In the genomic region with DNA sequence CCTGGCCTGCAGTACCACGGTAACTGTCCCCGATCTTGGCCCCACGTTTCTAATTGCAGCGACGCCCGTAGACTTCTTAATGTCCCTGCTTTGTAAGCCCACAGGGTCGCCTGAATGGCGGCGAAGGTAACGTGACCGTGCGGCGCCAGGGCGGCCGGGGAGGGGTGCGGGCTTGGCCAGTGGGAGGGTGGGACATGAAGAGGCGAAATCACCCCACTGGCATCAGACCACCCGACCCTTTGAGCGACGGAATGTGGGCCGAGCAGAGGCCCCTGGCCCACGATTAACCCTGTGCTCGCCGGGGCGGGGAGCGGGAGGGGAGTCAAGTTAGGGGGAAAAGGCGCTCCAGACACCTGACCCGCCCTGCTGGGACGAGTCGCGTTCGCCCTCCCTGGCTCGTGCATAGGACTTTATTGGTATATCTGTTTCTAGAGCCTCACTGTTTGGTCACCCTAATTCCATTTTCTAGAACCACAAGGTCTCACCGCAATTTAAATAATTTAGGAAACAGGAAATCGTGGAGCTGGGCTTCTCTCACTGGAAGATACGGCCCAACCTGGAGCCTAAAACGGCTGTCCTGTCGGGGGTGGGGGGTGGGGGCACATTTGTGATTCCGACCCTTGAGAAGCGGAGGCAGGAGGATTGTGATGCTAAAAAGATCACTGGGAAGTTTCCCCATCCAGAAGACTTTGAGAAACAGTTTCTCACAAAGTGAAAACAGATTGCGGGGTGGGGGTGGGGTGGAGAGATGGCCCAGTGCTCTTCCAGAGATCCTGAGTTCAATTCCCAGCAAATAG, we compare ENCODE assay signal across 8 mouse cellular contexts. TPM values are rescaled to one million over a fixed set of nuclear protein-coding genes. Genes with fewer than 3 reads are reported as not detected.
DNase-seq lines count a peak whose midpoint lies in the region; ATAC-seq lines count a peak whose summit lies in the region.

No protein-coding gene starts in this region.

- peak; percentile 93 for ATAC-seq in hindbrain, embryonic 14.5 days (ENCODE audit: low FRiP score)
- ATAC-seq in limb, embryonic 12.5 days (ENCODE audit: insufficient number of reproducible peaks, insufficient read depth, low FRiP score, low TSS enrichment, low read depth): peak; percentile 85
- peak; percentile 93 for ATAC-seq in midbrain, embryonic 16.5 days
- ATAC-seq in activated CD4-positive, CD25-positive, alpha-beta regulatory T cell, adult 4 months: no peak

- DNase-seq in kidney, adult 18-20 months: peak; percentile 27
- no peak for DNase-seq in kidney, adult 11 months
- peak; percentile 55 to 64 for DNase-seq in adrenal gland, postnatal 36 days
- DNase-seq in forebrain, embryonic 10.5 days (ENCODE audit: extremely low spot score, low spot score): peak; percentile 90
- peak; percentile 75 for DNase-seq in hindbrain, embryonic 14.5 days (ENCODE audit: low spot score)

- peaks cover 3% of the 10 kb centered on the region; the same call in 1 of the 2 replicates for H3K9me3 ChIP-seq in forebrain, embryonic 10.5 days
- no peaks in the 10 kb centered on the region for H3K9me3 ChIP-seq in hindbrain, embryonic 14.5 days (ENCODE audit: control insufficient read depth, low read length)
- no peaks in the 10 kb centered on the region for H3K9me3 ChIP-seq in limb, embryonic 12.5 days
- H3K9me3 ChIP-seq in midbrain, embryonic 16.5 days (replicated peaks; ENCODE audit: control insufficient read depth, low read length, poor library complexity, severe bottlenecking): no peaks in the 10 kb centered on the region

- WGBS in forebrain, embryonic 10.5 days: 2% methylated on average over 41 of the region's 41 CpGs
- 2% methylated on average over 39 of the region's 41 CpGs for WGBS in hindbrain, embryonic 14.5 days
- WGBS in limb, embryonic 12.5 days: 2% methylated on average over 41 of the region's 41 CpGs
- WGBS in midbrain, embryonic 16.5 days: 1% methylated on average over 39 of the region's 41 CpGs

- H3K4me3 ChIP-seq in forebrain, embryonic 10.5 days: peak overlapping the region; percentile 57
- peak overlapping the region; percentile 49 for H3K4me3 ChIP-seq in hindbrain, embryonic 14.5 days (replicated peaks; ENCODE audit: low read length)
- H3K4me3 ChIP-seq in limb, embryonic 12.5 days (replicated peaks): peak overlapping the region; percentile 48
- peak overlapping the region; percentile 44 for H3K4me3 ChIP-seq in midbrain, embryonic 16.5 days (ENCODE audit: low read depth, low read length)

- H3K27me3 ChIP-seq in forebrain, embryonic 10.5 days (ENCODE audit: poor library complexity, severe bottlenecking): no peaks in the 10 kb centered on the region
- H3K27me3 ChIP-seq in hindbrain, embryonic 14.5 days (ENCODE audit: control insufficient read depth, insufficient read depth, low read length): no peaks in the 10 kb centered on the region
- no peaks in the 10 kb centered on the region for H3K27me3 ChIP-seq in limb, embryonic 12.5 days
- no peaks in the 10 kb centered on the region for H3K27me3 ChIP-seq in midbrain, embryonic 16.5 days (ENCODE audit: control insufficient read depth, insufficient read depth, low read depth, low read length)

- peak overlapping the region; percentile 82 for H3K9ac ChIP-seq in hindbrain, embryonic 14.5 days
- H3K9ac ChIP-seq in limb, embryonic 12.5 days (replicated peaks): peak overlapping the region; percentile 66
- peak overlapping the region; percentile 70 for H3K9ac ChIP-seq in midbrain, embryonic 16.5 days (ENCODE audit: low read depth, low read length)

- H3K4me2 ChIP-seq in hindbrain, embryonic 14.5 days (replicated peaks): peak overlapping the region; percentile 88
- peak overlapping the region; percentile 63 for H3K4me2 ChIP-seq in limb, embryonic 12.5 days
- peak overlapping the region; percentile 65 for H3K4me2 ChIP-seq in midbrain, embryonic 16.5 days (ENCODE audit: low read length)

- 0 out of 2 replicates have a peak, but pooled peaks cover 2% of the 10 kb centered on the region for H3K36me3 ChIP-seq in forebrain, embryonic 10.5 days (replicated peaks)
- no peaks in the 10 kb centered on the region for H3K36me3 ChIP-seq in hindbrain, embryonic 14.5 days (replicated peaks; ENCODE audit: control insufficient read depth, insufficient read depth)
- no peaks in the 10 kb centered on the region for H3K36me3 ChIP-seq in limb, embryonic 12.5 days
- H3K36me3 ChIP-seq in midbrain, embryonic 16.5 days (ENCODE audit: control insufficient read depth, insufficient read depth, low read length): no peaks in the 10 kb centered on the region

- peak overlapping the region; percentile 90 for H3K27ac ChIP-seq in forebrain, embryonic 10.5 days
- H3K27ac ChIP-seq in hindbrain, embryonic 14.5 days: peak overlapping the region; percentile 83
- peak overlapping the region; percentile 74 for H3K27ac ChIP-seq in limb, embryonic 12.5 days
- H3K27ac ChIP-seq in midbrain, embryonic 16.5 days (ENCODE audit: low read length): peak overlapping the region; percentile 82

- H3K4me1 ChIP-seq in forebrain, embryonic 10.5 days: peaks cover 23% of the 10 kb centered on the region
- peaks cover 10% of the 10 kb centered on the region for H3K4me1 ChIP-seq in hindbrain, embryonic 14.5 days (replicated peaks; ENCODE audit: control insufficient read depth, insufficient read depth, low read length)
- H3K4me1 ChIP-seq in limb, embryonic 12.5 days (replicated peaks): 0 out of 2 replicates have a peak, but pooled peaks cover 3% of the 10 kb centered on the region
- H3K4me1 ChIP-seq in midbrain, embryonic 16.5 days (ENCODE audit: control insufficient read depth, insufficient read depth, low read length): peaks cover 8% of the 10 kb centered on the region

RNA-seq across cellular contexts. Expression of gene Fgfbp3, which starts 15.0 kb away (rescaled TPM):
- 1 to 10 TPM; 2.8 to 3.7 TPM for total RNA-seq in adrenal gland, postnatal 36 days (2021)
- 17.9 and 19.4 TPM in 2 replicates for polyA plus RNA-seq in forebrain, embryonic 10.5 days (2016; fragmentation: Nextera tagmentation; extraction: Ambion mirVana)
- polyA plus RNA-seq in hindbrain, embryonic 14.5 days (2014; fragmentation: Nextera tagmentation; extraction: Ambion mirVana): 62.4 and 72.7 TPM in 2 replicates
- 8.6 and 9.1 TPM in 2 replicates for polyA plus RNA-seq in limb, embryonic 12.5 days (2016; fragmentation: Nextera tagmentation; extraction: Ambion mirVana)
- 38.9 and 44.4 TPM in 2 replicates for polyA plus RNA-seq in midbrain, embryonic 16.5 days (2015; fragmentation: Nextera tagmentation; extraction: Ambion mirVana)
- polyA plus RNA-seq in activated CD4-positive, CD25-positive, alpha-beta regulatory T cell, adult 4 months (2017; shearing (Covaris generic)): not detected

RNA-seq across cellular contexts. Expression of gene Btaf1, which starts 21.5 kb away (rescaled TPM):
- 10 to 100 TPM; 24.5 to 30.1 TPM for total RNA-seq in adrenal gland, postnatal 36 days (2021)
- 19.7 and 20.6 TPM in 2 replicates for polyA plus RNA-seq in forebrain, embryonic 10.5 days (2016; fragmentation: Nextera tagmentation; extraction: Ambion mirVana)
- polyA plus RNA-seq in hindbrain, embryonic 14.5 days (2014; fragmentation: Nextera tagmentation; extraction: Ambion mirVana): 13.5 and 14.4 TPM in 2 replicates
- 16.1 and 17.4 TPM in 2 replicates for polyA plus RNA-seq in limb, embryonic 12.5 days (2016; fragmentation: Nextera tagmentation; extraction: Ambion mirVana)
- polyA plus RNA-seq in midbrain, embryonic 16.5 days (2015; fragmentation: Nextera tagmentation; extraction: Ambion mirVana): 8.8 and 10.5 TPM in 2 replicates
- 1 to 10 TPM; 8.2 to 9.1 TPM for polyA plus RNA-seq in activated CD4-positive, CD25-positive, alpha-beta regulatory T cell, adult 4 months (2017; shearing (Covaris generic))
